Mouse (Mus musculus) adrenal gland, postnatal 36 days (tissue): ENCODE data around the gene Nexn. TPM values are rescaled to one million over a fixed set of nuclear protein-coding genes. Genes with fewer than 3 reads are reported as not detected.

Experiments used
- DNase-seq, 2 experiments: peaks; one replicate each; pipeline ENCODE4 v3.0.0; 2021; ENCODE audit warnings: mixed read lengths in 1 of 2
- total RNA-seq, 2 experiments: library from RNA; stranded (reverse); gene quantifications; 2 replicates each; pipeline ENCODE4 v1.2.3; 2021

Nexn gene
- total RNA-seq, 2 experiments from 2014 or later, result 2.2 to 3.9 TPM

DNA sequence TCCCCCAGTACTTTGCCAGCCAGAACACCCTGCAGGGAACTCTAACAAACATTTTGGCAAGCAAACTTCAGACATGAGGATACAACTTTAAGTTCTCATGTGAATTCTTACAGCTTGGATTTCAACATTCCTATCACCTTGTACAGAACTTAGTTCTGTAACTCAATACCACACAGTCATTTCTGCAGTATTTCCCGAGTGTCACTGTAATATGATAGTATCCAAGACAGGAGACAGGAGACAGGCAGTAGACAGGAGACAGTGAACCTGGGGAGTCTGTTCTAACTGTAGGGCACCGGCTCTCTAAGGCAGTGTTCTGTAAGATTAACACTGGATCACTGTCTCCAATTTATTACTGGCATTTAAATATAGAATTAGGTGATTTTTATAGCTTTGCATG is 12.3 kb upstream of the Nexn start:
- DNase-seq, result no peak

DNA sequence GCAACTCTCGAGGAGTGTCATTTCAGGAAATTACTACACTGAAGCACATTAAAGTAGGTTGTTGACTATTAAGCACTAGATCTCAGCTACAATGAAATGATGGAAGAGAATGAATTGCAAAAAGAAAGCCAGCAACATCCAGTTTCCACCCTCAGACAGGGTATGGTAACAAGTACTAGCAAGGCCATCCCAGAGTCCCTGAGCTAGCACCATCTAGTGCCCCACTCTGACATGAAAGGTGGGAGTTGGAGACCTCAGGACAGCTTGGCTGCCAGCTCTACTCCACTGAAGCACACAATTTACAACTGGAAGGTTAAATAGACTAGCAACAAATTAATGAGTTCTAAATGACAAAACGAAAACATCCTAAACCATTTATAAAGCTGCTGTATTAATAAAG is 11.8 kb upstream of the Nexn start:
- DNase-seq, result no peak

DNA sequence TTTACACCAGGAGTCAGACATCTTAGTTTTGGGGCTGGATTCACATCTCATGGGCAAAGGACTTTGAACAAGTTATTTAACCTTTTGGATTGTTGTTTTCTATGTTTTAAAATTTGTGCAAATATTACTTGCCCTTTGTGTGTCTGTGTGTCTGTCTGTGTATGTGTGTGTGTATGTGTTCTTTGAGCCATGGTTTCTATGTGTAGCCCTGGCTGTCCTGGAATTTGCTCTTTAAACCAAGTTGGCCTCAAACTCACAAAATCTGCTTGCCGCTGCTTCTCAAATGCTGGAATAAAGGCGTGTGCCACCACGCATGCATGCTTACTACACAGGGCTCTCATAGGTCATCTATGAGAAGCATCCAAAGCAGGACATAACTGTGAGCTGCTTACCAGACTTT is 10.8 kb upstream of the Nexn start:
- DNase-seq, result no peak

DNA sequence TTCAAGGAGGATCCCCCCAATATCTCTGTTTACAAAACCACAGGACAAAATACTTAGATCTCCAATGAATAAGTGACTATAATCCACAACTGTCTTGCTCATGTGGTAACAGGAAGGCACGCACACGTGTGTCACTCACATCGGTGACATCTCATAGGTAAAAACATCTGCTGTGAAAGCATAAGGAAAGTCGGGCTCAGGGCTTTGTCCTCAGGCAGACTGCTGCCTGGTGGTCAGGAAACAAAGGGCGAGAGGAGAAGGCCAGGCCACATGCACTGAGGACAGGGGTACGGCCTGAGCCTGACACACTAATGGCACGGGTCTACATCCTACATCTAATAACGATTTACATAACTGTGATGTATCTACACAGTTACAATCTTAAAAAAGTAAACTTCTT is 8.9 kb upstream of the Nexn start:
- DNase-seq, result no peak

DNA sequence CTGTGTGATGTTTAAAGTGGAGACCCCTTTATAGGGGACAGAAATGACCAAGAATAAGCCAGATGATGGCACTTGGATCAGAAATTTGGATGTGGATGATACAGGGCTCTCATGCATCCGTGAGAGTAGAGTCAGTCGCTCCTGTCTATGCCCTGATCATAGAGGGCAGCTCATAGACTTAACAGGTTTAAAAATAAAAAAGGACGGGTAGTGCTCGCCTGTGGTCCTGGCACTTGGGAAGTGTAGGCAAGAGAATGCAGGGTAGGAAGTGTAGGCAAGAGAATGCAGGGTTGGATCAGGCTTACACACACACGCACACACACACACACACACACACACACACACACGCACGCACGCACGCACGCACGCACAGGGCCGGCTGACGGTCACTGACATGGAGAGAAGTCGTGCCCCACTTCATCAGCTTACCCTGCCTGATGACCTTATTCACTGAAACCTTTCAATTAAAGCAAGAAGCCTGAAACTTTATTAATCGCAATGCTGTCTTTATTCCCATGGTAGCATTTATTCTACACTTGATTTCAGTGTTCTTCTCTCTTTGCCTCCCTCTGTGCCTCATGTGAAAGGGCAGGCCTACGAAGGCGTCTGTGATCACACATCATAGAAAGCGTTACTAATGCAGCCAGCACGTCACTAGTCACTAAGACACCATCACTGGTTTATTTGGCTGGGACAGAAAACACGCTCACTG is 7.0 kb upstream of the Nexn start:
- no peak for DNase-seq

DNA sequence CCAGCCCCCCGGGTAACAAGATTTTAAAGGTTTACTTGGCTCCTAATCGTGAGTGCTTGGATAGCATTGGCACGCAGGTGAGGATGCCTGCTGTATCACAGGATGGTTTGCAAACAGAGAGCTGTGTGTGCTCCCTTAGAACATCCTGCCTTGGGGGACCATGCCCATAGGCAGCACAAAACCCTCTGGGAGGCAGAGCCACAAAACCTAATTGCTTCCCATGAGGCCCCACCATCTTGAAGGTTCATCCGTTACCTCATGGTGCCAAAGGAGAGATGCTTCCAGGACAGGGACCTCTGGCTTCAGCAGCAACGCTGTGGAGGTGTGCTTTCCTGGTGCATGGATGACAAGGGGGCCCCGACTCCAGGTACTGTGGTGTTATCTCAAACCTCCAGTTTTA is 5.7 kb upstream of the Nexn start:
- DNase-seq, result no peak

DNA sequence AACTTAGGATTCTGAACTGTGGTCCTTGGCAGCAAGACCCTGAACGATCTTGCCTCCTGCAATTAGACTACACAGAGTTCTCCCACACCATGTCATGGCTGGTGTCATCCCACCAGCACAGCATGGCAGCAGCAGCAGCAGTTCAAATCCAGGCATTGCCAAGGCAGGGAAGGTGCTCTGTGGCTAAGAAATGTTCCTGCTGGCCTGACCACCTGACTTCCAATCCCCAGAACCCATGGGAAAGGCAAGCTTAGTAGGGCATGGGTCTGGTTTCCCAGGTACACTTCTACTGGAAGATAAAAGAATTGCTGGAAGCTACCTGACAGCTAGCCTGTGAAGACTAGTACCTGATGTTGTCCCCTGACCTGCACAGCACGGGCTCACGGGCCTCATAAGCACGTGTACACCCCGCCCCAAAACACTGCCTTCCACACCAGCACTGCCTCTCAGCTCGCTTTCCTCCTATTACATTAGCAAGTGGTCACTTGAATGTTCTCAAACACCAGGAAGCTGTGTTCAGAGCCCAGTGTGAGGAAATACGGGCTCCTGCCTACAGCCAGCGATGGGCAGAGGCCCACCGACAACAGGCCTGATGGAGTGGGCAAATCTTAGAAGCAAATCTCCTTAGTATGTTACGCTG is 5.0 kb upstream of the Nexn start:
- DNase-seq, result no peak

DNA sequence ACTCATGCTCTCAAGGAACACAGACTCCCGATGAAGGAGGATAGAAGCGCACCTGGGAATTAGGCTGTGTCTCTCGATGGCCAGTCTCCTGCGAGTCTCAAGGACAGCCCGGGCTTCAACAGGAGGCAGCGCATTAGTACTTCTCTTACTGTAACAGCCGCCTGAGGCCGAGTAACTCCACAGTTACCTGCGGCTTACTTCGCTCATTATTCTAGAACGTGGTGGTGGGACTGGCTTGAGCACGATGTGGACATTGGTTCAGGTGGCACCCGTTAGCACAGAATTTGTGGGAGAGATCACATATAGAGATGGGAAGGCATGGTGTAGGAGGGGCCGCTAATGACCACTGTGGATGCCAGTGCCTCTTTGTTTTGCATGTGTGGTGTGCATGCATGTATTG is 1.9 kb upstream of the Nexn start:
- no peak for DNase-seq

DNA sequence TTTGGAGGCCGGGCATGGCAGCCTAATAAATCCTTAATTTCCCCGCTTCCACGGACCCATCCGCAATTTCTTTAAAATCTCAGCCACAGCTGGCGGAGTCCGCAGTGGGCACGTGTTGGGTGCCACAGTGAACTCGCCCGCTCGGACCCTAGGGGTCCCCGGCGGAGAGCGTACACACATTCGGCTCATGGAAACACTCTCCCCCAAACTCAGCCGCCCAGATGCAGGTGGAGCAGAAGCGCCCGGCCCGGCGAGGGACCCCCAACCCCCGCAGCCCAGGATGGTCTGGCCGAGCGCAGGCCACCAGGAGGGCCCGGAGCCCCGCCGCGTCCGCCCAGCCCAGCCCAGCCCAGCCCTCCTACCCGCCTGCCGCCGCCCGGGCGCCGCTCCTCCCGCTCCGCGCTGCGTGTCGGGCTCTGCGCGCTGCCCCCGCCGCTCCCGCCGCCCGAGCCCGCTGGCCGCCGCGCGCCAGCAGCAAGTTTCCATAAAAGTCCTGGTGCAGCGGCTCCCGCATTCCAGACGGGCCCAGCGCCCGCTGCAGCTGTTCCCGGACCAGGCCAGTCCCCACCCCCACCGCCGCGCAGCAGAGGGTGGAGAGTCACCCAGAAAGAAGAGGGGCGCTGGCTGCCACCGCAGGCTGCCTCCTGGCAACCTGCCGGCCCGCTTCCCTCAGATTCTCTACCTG is 657 bp downstream of the Nexn start:
- DNase-seq, result peak; percentile 65 to 80

DNA sequence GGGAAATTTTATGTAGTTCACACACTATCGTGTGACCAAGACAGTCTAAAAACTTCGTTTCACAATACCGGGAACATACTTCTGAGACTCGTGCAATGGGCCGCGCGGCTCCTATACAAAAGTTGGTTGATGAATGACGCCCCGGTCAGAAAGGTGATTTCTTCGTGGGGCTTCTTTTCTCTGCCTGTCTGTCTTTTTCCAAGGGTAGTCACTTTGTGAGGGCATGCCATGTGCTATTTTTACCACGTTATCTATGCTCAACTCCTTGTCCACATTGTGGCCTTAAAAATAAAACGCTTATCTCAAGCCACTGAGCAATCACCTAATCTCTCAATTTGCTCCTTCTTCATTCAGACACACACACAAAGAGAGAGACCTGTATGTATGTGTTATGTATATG is 1.3 kb downstream of the Nexn start:
- DNase-seq, result no peak

DNA sequence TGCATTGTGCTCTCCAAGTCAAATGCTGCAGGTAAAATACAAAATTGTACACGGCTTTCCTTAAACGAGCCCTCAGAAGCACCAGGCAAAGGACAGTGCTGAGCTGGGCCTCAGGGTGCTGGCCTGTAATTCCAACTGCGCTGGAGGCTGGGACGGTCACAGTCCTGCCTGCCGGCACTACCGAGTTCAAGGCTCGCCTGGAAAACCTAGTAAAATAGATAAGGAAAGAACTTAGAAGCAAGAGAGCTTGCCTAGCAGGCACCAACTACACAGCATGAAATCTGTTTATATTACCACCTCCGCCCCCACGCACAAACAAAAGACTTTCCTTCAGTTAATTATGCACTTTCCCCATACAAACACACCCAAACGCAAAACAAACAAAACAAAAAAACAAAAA is 1.8 kb downstream of the Nexn start:
- no peak for DNase-seq

DNA sequence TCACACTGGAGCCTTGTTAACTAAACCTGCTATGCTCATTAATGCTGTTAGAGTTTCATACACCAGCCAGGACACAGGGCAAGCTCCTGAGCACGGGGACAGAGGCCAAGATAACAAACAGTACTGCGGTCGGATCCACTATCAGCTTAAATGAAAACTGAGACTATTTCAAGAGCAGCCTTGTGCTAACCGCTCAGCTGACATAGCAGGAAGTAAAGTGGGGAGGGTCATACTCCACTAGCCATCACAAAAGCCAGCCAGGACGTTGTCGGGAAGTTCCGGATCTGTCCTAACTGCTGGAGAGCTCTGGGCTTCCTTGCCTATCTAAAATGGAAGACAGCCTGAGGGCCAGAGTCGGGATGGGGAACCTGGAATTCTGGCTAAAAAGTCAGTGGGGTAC is 4.2 kb downstream of the Nexn start:
- DNase-seq, result no peak

DNA sequence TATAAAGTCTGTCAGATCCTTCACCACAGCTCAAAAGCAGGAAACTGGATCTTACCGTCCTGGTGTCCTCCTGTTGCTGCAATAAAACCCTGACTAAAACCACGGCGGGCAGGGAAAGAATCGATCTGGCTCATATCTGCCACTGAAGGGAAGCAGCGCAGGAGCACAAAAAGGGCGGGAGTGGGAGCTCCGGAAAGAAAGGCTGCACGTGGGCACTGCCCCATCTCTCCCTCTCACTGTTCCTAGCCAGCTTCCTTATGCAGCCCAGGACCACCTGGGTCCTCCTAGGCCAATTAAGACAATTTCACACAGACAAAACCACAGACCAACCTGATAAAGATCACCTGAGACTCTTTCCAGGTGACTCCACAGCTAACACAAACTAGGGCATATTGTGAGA is 4.7 kb downstream of the Nexn start:
- DNase-seq, result no peak

DNA sequence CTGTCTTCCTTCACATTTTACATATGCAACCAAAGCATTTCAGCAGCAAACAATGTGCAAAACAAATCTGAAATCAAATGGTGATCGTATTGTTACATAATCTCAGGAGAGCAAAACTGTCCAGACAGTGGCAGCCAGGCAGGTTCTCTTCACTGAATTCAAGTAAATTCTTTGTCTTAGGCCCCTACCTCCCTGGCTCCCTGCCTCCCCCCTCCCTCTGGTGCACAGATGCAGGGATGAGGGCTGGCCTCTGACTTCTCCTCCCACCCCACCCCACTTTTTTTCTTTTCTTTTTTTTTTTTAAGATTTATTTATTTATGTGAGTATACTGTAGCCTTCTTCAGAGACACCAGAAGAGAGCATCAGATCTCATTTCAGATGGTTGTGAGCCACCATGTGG is 5.8 kb downstream of the Nexn start:
- DNase-seq, result no peak

DNA sequence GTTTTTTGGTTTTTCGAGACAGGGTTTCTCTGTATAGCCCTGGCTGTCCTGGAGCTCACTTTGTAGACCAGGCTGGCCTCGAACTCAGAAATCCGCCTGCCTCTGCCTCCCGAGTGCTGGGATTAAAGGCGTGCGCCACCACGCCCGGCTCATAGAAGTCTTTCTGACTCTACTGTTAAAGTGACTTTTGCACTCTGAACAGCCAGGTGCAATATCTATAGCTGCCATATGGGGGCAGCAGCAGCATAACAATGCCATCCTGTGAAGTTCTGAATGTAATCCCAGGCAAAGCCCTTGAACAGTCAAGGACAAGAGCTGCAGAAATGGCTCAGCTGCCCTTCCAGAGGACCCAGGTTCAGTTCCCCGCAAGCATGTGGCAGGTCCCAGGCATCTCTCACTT is 6.7 kb downstream of the Nexn start:
- peak; percentile 84 to 87 for DNase-seq

DNA sequence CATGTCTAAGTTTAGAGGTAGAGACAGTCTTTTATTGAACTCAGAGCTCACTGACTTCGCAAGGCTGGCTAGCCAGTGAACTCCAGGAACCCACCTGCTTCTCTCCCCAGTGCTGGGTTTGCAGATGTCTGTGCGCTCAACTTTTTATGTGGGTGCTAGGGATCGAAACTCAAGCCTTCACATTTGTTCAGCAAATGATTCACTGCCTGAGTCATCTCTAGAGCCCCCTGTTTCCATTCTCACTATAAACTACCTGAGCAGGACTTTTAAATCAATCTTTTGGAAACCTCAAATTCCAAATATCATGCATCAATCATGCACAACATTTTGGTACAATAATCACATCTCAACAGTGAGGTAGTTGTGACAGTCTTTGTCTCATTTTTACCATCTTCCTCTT is 8.6 kb downstream of the Nexn start:
- no peak for DNase-seq

DNA sequence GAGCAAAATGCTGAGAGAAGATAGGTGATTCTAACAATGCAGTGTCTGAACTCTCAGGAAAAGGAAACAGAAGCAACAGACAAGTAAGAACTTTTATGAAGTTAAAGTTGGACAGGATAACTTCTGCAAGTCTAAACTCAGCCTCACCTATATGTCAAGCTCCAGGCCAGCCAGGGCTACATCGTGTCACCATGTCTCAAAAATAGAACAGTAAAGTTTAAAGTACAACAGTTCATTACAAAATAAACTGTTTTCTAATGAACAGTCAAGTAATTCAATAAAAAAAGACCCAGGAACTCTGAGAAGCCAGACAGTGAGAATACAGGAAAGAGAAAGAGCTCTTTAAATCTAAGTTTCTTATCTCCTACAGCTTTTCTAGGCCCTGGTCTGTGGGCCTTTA is 15.7 kb downstream of the Nexn start:
- DNase-seq, result no peak

DNA sequence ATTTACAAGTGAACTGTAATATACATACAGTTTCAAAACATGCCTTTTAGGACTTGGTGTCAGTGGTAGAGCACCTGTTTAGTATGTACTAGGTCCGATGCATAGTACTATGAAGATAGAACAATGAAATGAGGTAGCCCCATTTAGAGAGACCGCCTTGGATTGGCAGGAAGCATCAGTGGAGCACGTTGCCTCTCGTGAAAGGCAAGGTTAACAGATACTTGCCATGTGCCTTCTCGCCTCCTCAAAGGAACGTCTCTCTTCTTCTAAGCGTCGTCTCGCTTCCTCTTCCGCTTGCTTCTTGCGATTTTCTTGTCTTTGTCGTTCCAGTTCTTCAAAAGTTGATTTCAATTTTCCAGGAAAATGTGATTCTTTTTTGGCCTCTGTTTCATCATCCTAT is 18.4 kb downstream of the Nexn start:
- DNase-seq, result no peak

DNA sequence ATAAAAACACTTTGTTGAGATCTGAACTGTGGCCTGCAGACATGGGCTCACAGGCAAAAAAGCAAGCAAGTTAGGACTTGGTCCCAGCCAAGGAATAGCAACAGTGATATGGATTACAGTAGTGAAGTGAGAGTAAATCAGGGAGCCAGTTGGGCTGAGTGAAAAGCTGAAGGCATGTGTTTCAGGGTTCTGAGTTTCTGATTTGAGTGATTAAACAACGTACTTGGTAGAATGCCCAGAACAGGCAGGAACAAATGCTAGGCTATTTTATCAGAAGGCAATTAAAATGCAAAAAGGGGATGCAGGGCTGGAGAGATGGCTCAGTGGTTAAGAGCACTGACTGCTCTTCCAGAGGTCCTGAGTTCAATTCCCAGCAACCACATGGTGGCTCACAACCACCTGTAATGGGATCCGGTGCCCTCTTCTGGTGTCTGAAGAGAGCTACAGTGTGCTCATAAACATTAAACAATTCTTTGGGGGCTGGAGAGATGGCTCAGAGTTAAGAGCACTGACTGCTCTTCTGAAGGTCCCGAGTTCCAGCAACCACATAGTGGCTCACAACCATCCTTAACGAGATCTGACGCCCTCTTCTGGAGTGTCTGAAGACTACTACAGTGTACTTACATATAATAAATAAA is 20.8 kb downstream of the Nexn start:
- DNase-seq, result no peak

DNA sequence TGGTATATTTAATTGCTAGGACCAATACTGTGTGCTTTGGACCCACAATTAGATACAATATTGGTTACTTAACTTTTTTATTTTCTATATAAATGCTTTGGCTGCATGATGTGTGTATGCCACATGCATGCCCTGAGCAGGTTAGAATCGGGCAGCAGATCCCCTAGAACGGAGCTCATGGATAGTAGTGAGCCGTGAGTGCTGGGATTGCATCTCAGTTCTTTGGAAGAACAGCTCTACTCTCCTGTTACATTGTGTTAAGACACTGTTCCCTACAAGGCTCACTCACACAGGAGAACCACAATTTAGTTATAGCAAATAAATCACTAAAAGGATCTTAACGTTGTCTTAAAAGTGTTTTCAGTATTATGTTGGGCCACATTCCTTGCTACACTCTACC is 22.8 kb downstream of the Nexn start:
- DNase-seq, result no peak

DNA sequence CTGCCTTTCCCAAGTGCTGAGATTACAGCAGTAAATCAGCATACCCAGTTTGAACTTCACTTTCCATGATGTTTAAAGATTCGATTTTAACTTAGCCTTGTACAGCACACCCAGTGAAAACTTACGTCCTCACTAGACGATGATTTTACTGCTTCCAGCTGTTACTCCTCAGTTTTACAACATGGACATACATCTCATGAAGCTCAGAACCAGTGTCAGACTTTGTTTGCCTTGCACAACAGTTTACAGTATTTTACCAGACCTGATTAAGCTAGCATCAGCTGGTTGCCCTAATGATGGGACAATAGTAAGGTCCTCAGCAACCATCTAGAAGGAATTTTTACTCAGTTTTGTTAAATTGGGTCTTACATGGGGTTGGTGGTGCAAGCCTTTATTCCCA is 25.1 kb downstream of the Nexn start:
- DNase-seq, result no peak

DNA sequence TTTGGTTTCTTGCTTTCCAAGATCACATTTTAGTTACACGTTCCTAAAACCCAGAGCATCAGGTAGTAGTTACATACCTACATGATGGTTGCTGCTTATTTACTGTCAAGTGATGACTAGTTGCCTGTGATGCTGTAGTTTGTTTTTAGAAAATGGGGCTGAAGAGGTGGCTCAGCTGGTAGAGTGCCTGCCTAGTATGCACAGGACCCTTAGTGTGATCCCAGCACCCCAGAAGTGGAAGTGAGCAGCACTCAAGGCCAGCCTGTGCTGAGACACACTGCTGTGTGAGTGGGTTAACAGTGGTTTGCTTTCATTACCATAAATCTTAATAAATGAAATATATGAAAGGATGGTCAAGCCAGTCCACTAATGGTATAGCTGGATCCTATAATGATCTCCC is 26.6 kb downstream of the Nexn start:
- no peak for DNase-seq

DNA sequence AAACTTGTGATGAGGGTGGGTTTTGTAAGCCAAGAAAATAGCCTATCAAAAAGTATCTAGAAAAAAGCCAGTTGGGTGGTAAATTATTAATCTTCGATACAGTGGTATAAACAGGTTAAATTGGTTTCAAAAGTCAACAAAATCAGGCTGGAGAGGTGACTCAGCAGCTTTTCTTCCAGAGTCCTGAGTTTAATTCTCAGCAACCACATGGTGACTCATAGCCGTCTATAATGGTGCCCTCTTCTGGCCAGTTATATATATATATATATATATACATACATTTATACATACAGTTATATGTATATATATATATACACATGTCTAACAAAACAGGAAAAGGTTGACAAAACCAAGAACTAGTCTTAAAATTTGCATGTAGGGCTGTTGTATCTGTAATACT is 27.3 kb downstream of the Nexn start:
- DNase-seq, result peak in 1 of 2 experiments; percentile 23
